ENCODE assay signal across 8 mouse cellular contexts in genomic region chr10:120208575-120209538, GRCm38 (mm10). TPM values are rescaled to one million over a fixed set of nuclear protein-coding genes. Genes with fewer than 3 reads are reported as not detected.
DNase-seq lines count a peak whose midpoint lies in the region; ATAC-seq lines count a peak whose summit lies in the region.

No protein-coding gene starts in this region.

- no peaks in the 10 kb centered on the region for H3K9me3 ChIP-seq in hindbrain, embryonic 16.5 days (ENCODE audit: control insufficient read depth, low read length)

- H3K4me3 ChIP-seq in hindbrain, embryonic 16.5 days (ENCODE audit: low read length): peak overlapping the region; percentile 98

- peak overlapping the region; percentile 74 for H3K4me2 ChIP-seq in hindbrain, embryonic 16.5 days (ENCODE audit: low read length)

- DNase-seq in T-cell, adult 2 months (ENCODE audit: low spot score): peak; percentile 25
- DNase-seq in cerebellum, postnatal 4 days (ENCODE audit: low spot score in 2 of 2): peak; percentile 66 to 84
- peak; percentile 91 for DNase-seq in gastrocnemius, adult 18-20 months (ENCODE audit: low spot score)
- DNase-seq in left cerebral cortex, adult 11 months (ENCODE audit: low spot score): peak; percentile 76
- peak; percentile 92 for DNase-seq in lung, postnatal 36 days
- DNase-seq in retina, postnatal 1 day: peak; percentile 94
- peak; percentile 68 for DNase-seq in thymus, postnatal 4 days

- no peak overlapping the region; the same call in 1 of the 2 replicates for H3K27ac ChIP-seq in hindbrain, embryonic 16.5 days (ENCODE audit: low read depth, low read length)

- WGBS in hindbrain, embryonic 16.5 days: 2% methylated on average over 53 of the region's 53 CpGs

- peaks cover 5% of the 10 kb centered on the region for H3K4me1 ChIP-seq in hindbrain, embryonic 16.5 days (ENCODE audit: control insufficient read depth, insufficient read depth, low read depth, low read length)

- ATAC-seq in hindbrain, embryonic 16.5 days: peak; percentile 95

- H3K27me3 ChIP-seq in hindbrain, embryonic 16.5 days (replicated peaks; ENCODE audit: control insufficient read depth, insufficient read depth, low read length): no peaks in the 10 kb centered on the region

- no peaks in the 10 kb centered on the region for H3K36me3 ChIP-seq in hindbrain, embryonic 16.5 days (ENCODE audit: control insufficient read depth, insufficient read depth, low read length)

- peak overlapping the region; percentile 89 for H3K9ac ChIP-seq in hindbrain, embryonic 16.5 days (ENCODE audit: low read depth, low read length)

RNA-seq across cellular contexts. Expression of gene Irak3, which starts 6.9 kb away (rescaled TPM):
- total RNA-seq in gastrocnemius, adult 18-20 months (2021): 1 to 10 TPM; 1.9 to 2.9 TPM
- polyA plus RNA-seq in hindbrain, embryonic 16.5 days (2015; fragmentation: Nextera tagmentation; extraction: Ambion mirVana): 0.31 and 0.55 TPM in 2 replicates

RNA-seq across cellular contexts. Expression of gene Tmbim4, which starts 7.5 kb away (rescaled TPM):
- total RNA-seq in gastrocnemius, adult 18-20 months (2021): 10 to 100 TPM; 76.7 to 79.2 TPM
- polyA plus RNA-seq in hindbrain, embryonic 16.5 days (2015; fragmentation: Nextera tagmentation; extraction: Ambion mirVana): 109 and 118 TPM in 2 replicates

RNA-seq across cellular contexts. Expression of gene Llph, which starts 18.0 kb away (rescaled TPM):
- total RNA-seq in gastrocnemius, adult 18-20 months (2021): 10 to 100 TPM; 15.9 to 17.3 TPM
- polyA plus RNA-seq in hindbrain, embryonic 16.5 days (2015; fragmentation: Nextera tagmentation; extraction: Ambion mirVana): 29.3 and 36.5 TPM in 2 replicates

Comparison
In these comparisons a context has a peak if more than half of its experiments do, and no peak if none do; other contexts are left out.
1. DNase-seq: peak in every context shown above with its lines; median percentile 94 in retina, postnatal 1 day; 92 in lung, postnatal 36 days; 91 in gastrocnemius, adult 18-20 months; 76 in left cerebral cortex, adult 11 months; 75 in cerebellum, postnatal 4 days; 68 in thymus, postnatal 4 days; 25 in T-cell, adult 2 months.